Mouse (Mus musculus) heart, embryonic 10.5 days (tissue): ENCODE measurements around the gene Ncstn. TPM values are rescaled to one million over a fixed set of nuclear protein-coding genes. Genes with fewer than 3 reads are reported as not detected.
A peak's percentile ranks its signal among the peaks of the same experiment; 100 is the strongest.

Source experiments
- DNase-seq: peaks from one replicate; pipeline ENCODE4 v3.0.0-alpha.2; 2017; ENCODE audit warnings: low spot score
- H3K27ac ChIP-seq: fragments of 300-500 bp; sonication (generic); 2 replicates; pipeline ENCODE4 v1.5.1; 2016; ENCODE audit warnings: mild to moderate bottlenecking
- H3K27me3 ChIP-seq: fragments of 300-500 bp; sonication (generic); 2 replicates; pipeline ENCODE4 v1.6.1; 2016; ENCODE audit warnings: mild to moderate bottlenecking; ENCODE audit not compliant: poor library complexity, insufficient read depth, severe bottlenecking
- H3K36me3 ChIP-seq: fragments of 300-500 bp; sonication (generic); 2 replicates; pipeline ENCODE4 v1.6.1; 2016; ENCODE audit warnings: mild to moderate bottlenecking, moderate library complexity
- H3K4me1 ChIP-seq: fragments of 300-500 bp; sonication (generic); 2 replicates; pipeline ENCODE4 v1.6.1; 2016; ENCODE audit warnings: mild to moderate bottlenecking
- H3K4me3 ChIP-seq: fragments of 300-500 bp; sonication (generic); 2 replicates; pipeline ENCODE4 v1.5.1; 2016; ENCODE audit warnings: mild to moderate bottlenecking, moderate library complexity
- H3K9me3 ChIP-seq: fragments of 300-500 bp; sonication (generic); 2 replicates; pipeline ENCODE4 v1.6.1; 2016; ENCODE audit warnings: mild to moderate bottlenecking, moderate library complexity
- WGBS: fragments of 180-500 bp; shearing (Covaris S2); methylation state at CpG from one replicate; pipeline ENCODE4 v1.1.7; 2016; 5-methylcytosine and 5-hydroxymethylcytosine counted together
- polyA plus RNA-seq: library from polyadenylated mRNA; unstranded; fragments of >200 nt; fragmentation: Nextera tagmentation; extraction: Ambion mirVana; gene quantifications from 2 replicates; pipeline ENCODE4 v1.2.1, GENCODE M21; 2016

The Ncstn gene
- polyA plus RNA-seq, 1 experiment from 2014 or later = 107 TPM

- H3K27me3 ChIP-seq = no peaks in the 10 kb centered on the region
- 79% methylated on average over 10 of the region's 10 CpGs for WGBS
- no peak for DNase-seq
- no peak overlapping the region for H3K27ac ChIP-seq
- H3K4me3 ChIP-seq = no peak overlapping the region
- peaks cover 99% of the 10 kb centered on the region for H3K36me3 ChIP-seq
- H3K9me3 ChIP-seq = no peaks in the 10 kb centered on the region
- H3K4me1 ChIP-seq = no peaks in the 10 kb centered on the region
Measured at GRCm38 (mm10) chr1:172107777-172108477, 25.3 kb upstream of the Ncstn start.

GRCm38 (mm10) chr1:172105101-172105500 is 22.5 kb upstream of the Ncstn start:
- 88% methylated on average over 11 of the region's 11 CpGs for WGBS
- Histone ChIP-seq H3K4me1 (no peaks in the 10 kb centered on the region), H3K27ac (no peak overlapping the region), H3K27me3 (no peaks in the 10 kb centered on the region), H3K36me3 (peaks cover 97% of the 10 kb centered on the region), H3K4me3 (no peak overlapping the region), H3K9me3 (no peaks in the 10 kb centered on the region)
- peak; percentile 38 for DNase-seq

GRCm38 (mm10) chr1:172103619-172104018 is 21.0 kb upstream of the Ncstn start:
- Histone ChIP-seq H3K9me3 (no peaks in the 10 kb centered on the region), H3K4me1 (no peaks in the 10 kb centered on the region), H3K4me3 (no peak overlapping the region), H3K27ac (no peak overlapping the region), H3K27me3 (no peaks in the 10 kb centered on the region), H3K36me3 (peaks cover 97% of the 10 kb centered on the region)
- WGBS = 83% methylated on average over 4 of the region's 4 CpGs
- peak; percentile 16 for DNase-seq

- H3K9me3 ChIP-seq = no peaks in the 10 kb centered on the region
- peaks cover 9% of the 10 kb centered on the region; the same call in 1 of the 2 replicates for H3K4me1 ChIP-seq
- H3K27ac ChIP-seq = no peak overlapping the region
- no peaks in the 10 kb centered on the region for H3K27me3 ChIP-seq
- no peak overlapping the region for H3K4me3 ChIP-seq
- no peak for DNase-seq
- H3K36me3 ChIP-seq = peaks cover 81% of the 10 kb centered on the region
- WGBS = 91% methylated on average over 6 of the region's 6 CpGs
Measured at GRCm38 (mm10) chr1:172099325-172100033, 16.9 kb upstream of the Ncstn start.

- Histone ChIP-seq H3K4me1 (peaks cover 19% of the 10 kb centered on the region), H3K9me3 (no peaks in the 10 kb centered on the region), H3K36me3 (peaks cover 80% of the 10 kb centered on the region), H3K4me3 (no peak overlapping the region), H3K27me3 (no peaks in the 10 kb centered on the region), H3K27ac (no peak overlapping the region)
- no peak for DNase-seq
- WGBS = 29% methylated on average over 6 of the region's 6 CpGs
Measured at GRCm38 (mm10) chr1:172095202-172095601, 12.6 kb upstream of the Ncstn start.

GRCm38 (mm10) chr1:172094295-172094694 is 11.7 kb upstream of the Ncstn start:
- no peaks in the 10 kb centered on the region for H3K9me3 ChIP-seq
- no peak for DNase-seq
- H3K4me3 ChIP-seq = no peak overlapping the region
- peaks cover 19% of the 10 kb centered on the region for H3K4me1 ChIP-seq
- H3K27me3 ChIP-seq = no peaks in the 10 kb centered on the region
- peaks cover 81% of the 10 kb centered on the region for H3K36me3 ChIP-seq
- H3K27ac ChIP-seq = no peak overlapping the region

GRCm38 (mm10) chr1:172093522-172093921 is 10.9 kb upstream of the Ncstn start:
- peaks cover 81% of the 10 kb centered on the region for H3K36me3 ChIP-seq
- no peaks in the 10 kb centered on the region for H3K27me3 ChIP-seq
- H3K4me1 ChIP-seq = peaks cover 19% of the 10 kb centered on the region
- H3K9me3 ChIP-seq = no peaks in the 10 kb centered on the region
- DNase-seq = no peak
- H3K27ac ChIP-seq = no peak overlapping the region
- no peak overlapping the region for H3K4me3 ChIP-seq
- WGBS = 56% methylated on average over 3 of the region's 3 CpGs

GRCm38 (mm10) chr1:172082899-172083445 is 377 bp upstream of the Ncstn start:
- H3K4me1 ChIP-seq = peaks cover 14% of the 10 kb centered on the region; the same call in 1 of the 2 replicates
- H3K4me3 ChIP-seq = peak overlapping the region; percentile 70
- DNase-seq = no peak
- H3K9me3 ChIP-seq = no peaks in the 10 kb centered on the region
- no peaks in the 10 kb centered on the region for H3K27me3 ChIP-seq
- WGBS = 1% methylated on average over 24 of the region's 24 CpGs
- peak overlapping the region; percentile 93 for H3K27ac ChIP-seq
- H3K36me3 ChIP-seq = peaks cover 26% of the 10 kb centered on the region

- H3K4me1 ChIP-seq = no peaks in the 10 kb centered on the region
- peaks cover 70% of the 10 kb centered on the region for H3K36me3 ChIP-seq
- no peaks in the 10 kb centered on the region for H3K9me3 ChIP-seq
- no peak overlapping the region for H3K27ac ChIP-seq
- H3K27me3 ChIP-seq = no peaks in the 10 kb centered on the region
- WGBS = 26% methylated on average over 5 of the region's 5 CpGs
- no peak for DNase-seq
- H3K4me3 ChIP-seq = no peak overlapping the region
Measured at GRCm38 (mm10) chr1:172077981-172078380, 4.6 kb downstream of the Ncstn start.

GRCm38 (mm10) chr1:172072604-172073003 is 10.0 kb downstream of the Ncstn start:
- Histone ChIP-seq H3K9me3 (no peaks in the 10 kb centered on the region), H3K27ac (no peak overlapping the region), H3K36me3 (peaks cover 97% of the 10 kb centered on the region), H3K4me3 (no peak overlapping the region), H3K27me3 (no peaks in the 10 kb centered on the region), H3K4me1 (peaks cover 19% of the 10 kb centered on the region)
- no peak for DNase-seq
- WGBS = 93% methylated on average over 7 of the region's 7 CpGs

- Histone ChIP-seq H3K27ac (no peak overlapping the region), H3K27me3 (no peaks in the 10 kb centered on the region), H3K4me1 (peaks cover 20% of the 10 kb centered on the region), H3K4me3 (no peak overlapping the region), H3K36me3 (peaks cover 100% of the 10 kb centered on the region), H3K9me3 (no peaks in the 10 kb centered on the region)
- no peak for DNase-seq
- WGBS = 80% methylated on average over 4 of the region's 4 CpGs
Measured at GRCm38 (mm10) chr1:172071556-172071955, 11.0 kb downstream of the Ncstn start.

GRCm38 (mm10) chr1:172070227-172070626 is 12.4 kb downstream of the Ncstn start:
- Histone ChIP-seq H3K36me3 (peaks cover 99% of the 10 kb centered on the region), H3K9me3 (no peaks in the 10 kb centered on the region), H3K27ac (no peak overlapping the region), H3K4me3 (no peak overlapping the region), H3K4me1 (peaks cover 23% of the 10 kb centered on the region), H3K27me3 (no peaks in the 10 kb centered on the region)
- DNase-seq = no peak
- WGBS = 37% methylated on average over 6 of the region's 6 CpGs

- Histone ChIP-seq H3K27ac (no peak overlapping the region), H3K27me3 (peaks cover 9% of the 10 kb centered on the region), H3K4me3 (no peak overlapping the region), H3K9me3 (no peaks in the 10 kb centered on the region), H3K36me3 (peaks cover 59% of the 10 kb centered on the region), H3K4me1 (peaks cover 23% of the 10 kb centered on the region)
- no peak for DNase-seq
- 72% methylated on average over 13 of the region's 13 CpGs for WGBS
Measured at GRCm38 (mm10) chr1:172064613-172065141, 17.9 kb downstream of the Ncstn start.
